Mouse (Mus musculus) olfactory bulb, adult 2 months (tissue): Measurements from ENCODE around the gene Mrpl34.

Experiments
- CTCF ChIP-seq: fragments of 200-500 bp; IDR thresholded peaks from 2 replicates; pipeline ENCODE4 v1.5.1; 2012; ENCODE audit warnings: low read depth, mild to moderate bottlenecking, low read length, moderate library complexity; ENCODE audit not compliant: insufficient read depth
- POLR2A ChIP-seq: fragments of 200-500 bp; IDR thresholded peaks from 2 replicates; pipeline ENCODE4 v1.6.1; 2012; ENCODE audit warnings: mild to moderate bottlenecking, low read depth, low read length, moderate library complexity; ENCODE audit not compliant: insufficient read depth

GRCm38 (mm10) chr8:71498816-71499690 is 34.3 kb downstream of the Mrpl34 start:
- TF ChIP-seq CTCF (no peak), POLR2A (no peak)
